Mouse (Mus musculus) thymus, postnatal 25 days (tissue): ENCODE data around the gene Actr3b.
"Not testable (repeated sequence)": the region's sequence is repeated elsewhere in the genome, so short reads cannot be mapped to it uniquely, and the experiment has no call there.

Source experiments
- DNase-seq: peaks from one replicate; pipeline ENCODE4 v3.0.0; 2022

The Actr3b gene

GRCm38 (mm10) chr5:25759460-25760409, at the start of gene Actr3b:
Gene Actr3b (plus strand): TSS chr5:25759997.
- DNase-seq, result peak; percentile 83

- DNase-seq, result not testable (repeated sequence)
These were observed 46.6 kb upstream of the Actr3b start for GRCm38 (mm10) chr5:25713001-25713706.

- DNase-seq, result no peak
These were observed 40.4 kb upstream of the Actr3b start for GRCm38 (mm10) chr5:25719390-25719789.

- no peak for DNase-seq
These were observed 36.8 kb upstream of the Actr3b start for GRCm38 (mm10) chr5:25723016-25723415.

- DNase-seq, result no peak
These were observed 35.6 kb upstream of the Actr3b start for GRCm38 (mm10) chr5:25724134-25724675.

GRCm38 (mm10) chr5:25734318-25734717, 25.5 kb upstream of the Actr3b start:
- peak; percentile 35 for DNase-seq

- DNase-seq, result no peak
These were observed 23.9 kb upstream of the Actr3b start for GRCm38 (mm10) chr5:25735861-25736260.

GRCm38 (mm10) chr5:25738448-25738847, 21.3 kb upstream of the Actr3b start:
- no peak for DNase-seq

- not testable (repeated sequence) for DNase-seq
These were observed 20.9 kb upstream of the Actr3b start for GRCm38 (mm10) chr5:25738902-25739301.

GRCm38 (mm10) chr5:25747904-25748303, 11.9 kb upstream of the Actr3b start:
- no peak for DNase-seq

GRCm38 (mm10) chr5:25748613-25749012, 11.2 kb upstream of the Actr3b start:
- no peak for DNase-seq

- DNase-seq, result no peak
These were observed 8.2 kb upstream of the Actr3b start for GRCm38 (mm10) chr5:25751552-25751951.

GRCm38 (mm10) chr5:25752862-25753261, 6.9 kb upstream of the Actr3b start:
- no peak for DNase-seq

- DNase-seq, result no peak
These were observed 6.1 kb upstream of the Actr3b start for GRCm38 (mm10) chr5:25753556-25754235.

GRCm38 (mm10) chr5:25754236-25754766, 5.5 kb upstream of the Actr3b start:
- DNase-seq, result no peak

- no peak for DNase-seq
These were observed 624 bp downstream of the Actr3b start for GRCm38 (mm10) chr5:25760410-25760832.

GRCm38 (mm10) chr5:25760871-25761270, 1.1 kb downstream of the Actr3b start:
- DNase-seq, result no peak

- DNase-seq, result no peak
These were observed 2.1 kb downstream of the Actr3b start for GRCm38 (mm10) chr5:25761850-25762249.

GRCm38 (mm10) chr5:25769006-25769405, 9.2 kb downstream of the Actr3b start:
- no peak for DNase-seq

GRCm38 (mm10) chr5:25769406-25769805, 9.6 kb downstream of the Actr3b start:
- no peak for DNase-seq

- no peak for DNase-seq
These were observed 12.7 kb downstream of the Actr3b start for GRCm38 (mm10) chr5:25772456-25772855.

GRCm38 (mm10) chr5:25773921-25774790, 14.4 kb downstream of the Actr3b start:
- no peak for DNase-seq
